Mouse (Mus musculus) gastrocnemius, postnatal 25 days (tissue): ENCODE measurements around the gene Gm10160. TPM values are rescaled to one million over a fixed set of nuclear protein-coding genes. Genes with fewer than 3 reads are reported as not detected.
"Not testable (repeated sequence)": the region's sequence is repeated elsewhere in the genome, so short reads cannot be mapped to it uniquely, and the experiment has no call there.

Source experiments
- DNase-seq: peaks from one replicate; pipeline ENCODE4 v3.0.0; 2022
- total RNA-seq, 2 experiments: library from RNA; stranded (reverse); gene quantifications; 1 replicate in 1 of 2; 2 replicates in 1 of 2; pipeline ENCODE4 v1.2.3; 2021

Gm10160 gene
- total RNA-seq, 2 experiments from 2014 or later = not detected

GRCm38 (mm10) chr7:81858236-81858635 lies 2.6 kb upstream of the Gm10160 start:
- no peak for DNase-seq

- DNase-seq = no peak
Measured at GRCm38 (mm10) chr7:81856221-81856620, 627 bp upstream of the Gm10160 start.

- no peak for DNase-seq
Measured at GRCm38 (mm10) chr7:81854568-81855307, 856 bp downstream of the Gm10160 start.

- no peak for DNase-seq
Measured at GRCm38 (mm10) chr7:81851706-81852105, 3.9 kb downstream of the Gm10160 start.

GRCm38 (mm10) chr7:81850171-81850570 lies 5.4 kb downstream of the Gm10160 start:
- no peak for DNase-seq

- no peak for DNase-seq
Measured at GRCm38 (mm10) chr7:81849633-81850032, 6.0 kb downstream of the Gm10160 start.

- DNase-seq = no peak
Measured at GRCm38 (mm10) chr7:81849214-81849613, 6.4 kb downstream of the Gm10160 start.

GRCm38 (mm10) chr7:81847777-81848176 lies 7.8 kb downstream of the Gm10160 start:
- DNase-seq = no peak

GRCm38 (mm10) chr7:81847010-81847409 lies 8.6 kb downstream of the Gm10160 start:
- DNase-seq = no peak

GRCm38 (mm10) chr7:81846008-81846407 lies 9.6 kb downstream of the Gm10160 start:
- DNase-seq = no peak

- DNase-seq = no peak
Measured at GRCm38 (mm10) chr7:81845313-81845712, 10.3 kb downstream of the Gm10160 start.

- DNase-seq = no peak
Measured at GRCm38 (mm10) chr7:81844801-81845200, 10.8 kb downstream of the Gm10160 start.

GRCm38 (mm10) chr7:81843903-81844302 lies 11.7 kb downstream of the Gm10160 start:
- DNase-seq = no peak

GRCm38 (mm10) chr7:81842998-81843397 lies 12.6 kb downstream of the Gm10160 start:
- no peak for DNase-seq

GRCm38 (mm10) chr7:81842141-81842540 lies 13.5 kb downstream of the Gm10160 start:
- no peak for DNase-seq

- peak; percentile 60 for DNase-seq
Measured at GRCm38 (mm10) chr7:81841439-81841838, 14.2 kb downstream of the Gm10160 start.

GRCm38 (mm10) chr7:81840661-81841181 lies 14.9 kb downstream of the Gm10160 start:
- peak; percentile 30 for DNase-seq

- no peak for DNase-seq
Measured at GRCm38 (mm10) chr7:81839746-81840145, 15.8 kb downstream of the Gm10160 start.

- not testable (repeated sequence) for DNase-seq
Measured at GRCm38 (mm10) chr7:81837771-81838170, 17.8 kb downstream of the Gm10160 start.

GRCm38 (mm10) chr7:81835430-81835829 lies 20.2 kb downstream of the Gm10160 start:
- no peak for DNase-seq

GRCm38 (mm10) chr7:81834847-81835246 lies 20.7 kb downstream of the Gm10160 start:
- no peak for DNase-seq

- DNase-seq = peak; percentile 84
Measured at GRCm38 (mm10) chr7:81829379-81829894, 26.2 kb downstream of the Gm10160 start, which contains the start of gene Btbd1. TSS of gene Btbd1 (minus strand) at chr7:81829431.

GRCm38 (mm10) chr7:81828681-81829378 lies 26.8 kb downstream of the Gm10160 start:
- peak; percentile 55 for DNase-seq
